10 mouse cellular contexts compared by ENCODE assay signal in the genomic region with DNA sequence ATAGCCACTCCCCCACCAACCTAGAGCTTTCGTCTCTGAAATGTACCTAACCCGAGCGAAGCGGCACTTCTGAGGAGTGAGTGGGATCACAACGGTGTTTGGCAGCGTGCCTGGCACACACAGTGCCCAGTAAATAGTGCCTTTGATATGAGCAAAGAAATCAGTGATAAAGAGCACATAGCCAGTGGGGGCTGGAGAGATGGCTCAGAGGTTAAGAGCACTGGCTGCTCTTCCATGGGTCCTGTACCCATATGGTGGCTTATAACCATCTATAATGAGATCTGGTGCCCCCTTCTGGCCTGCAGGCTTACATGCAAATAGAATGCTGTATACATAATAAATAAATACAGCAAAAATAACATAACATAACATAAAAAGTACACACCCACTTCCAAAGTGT. TPM values are rescaled to one million over a fixed set of nuclear protein-coding genes. Genes with fewer than 3 reads are reported as not detected.
DNase-seq lines count a peak whose midpoint lies in the region; ATAC-seq and TF ChIP-seq lines count a peak whose summit lies in the region.
"Had no signal": no experiment of that assay in that cellular context is flagged by ENCODE, and none has a peak within 500 bp of the region (broad histone marks: within the 10 kb centered on the region; RNA-seq: fewer than 3 reads in every experiment).

No protein-coding gene starts in this region.

- TF ChIP-seq CTCF in intestine, postnatal 0 days (IDR thresholded peaks at IDR 0.05; ENCODE audit: low read depth): peak; percentile 74
- TF ChIP-seq CTCF in CH12.LX (conservative IDR thresholded peaks at IDR 0.05 in 1 of 2, IDR thresholded peaks at IDR 0.05 in 1 of 2; ENCODE audit: low read depth in 2 of 2, low read length in 2 of 2): peak; percentile 24 to 69; a peak in 2 of 4 replicates

- H3K9ac ChIP-seq in intestine, postnatal 0 days (ENCODE audit: low read depth, low read length): no peak overlapping the region
- H3K9ac ChIP-seq in intestine, embryonic 15.5 days: no peak overlapping the region
- peak overlapping the region; percentile 29 for H3K9ac ChIP-seq in CH12.LX (ENCODE audit: insufficient read depth, low read depth)
- H3K9ac ChIP-seq: embryonic facial prominence, embryonic 13.5 days; limb, embryonic 13.5 days had no signal

- TF ChIP-seq POLR2A in CH12.LX (IDR thresholded peaks at IDR 0.05; ENCODE audit: low read depth, low read length): no peak

- WGBS in intestine, postnatal 0 days: 74% methylated on average over 6 of the region's 6 CpGs
- WGBS in intestine, embryonic 15.5 days: 73% methylated on average over 6 of the region's 6 CpGs

- 0 out of 2 replicates have a peak, but pooled peaks cover 9% of the 10 kb centered on the region for H3K27me3 ChIP-seq in intestine, postnatal 0 days (replicated peaks; ENCODE audit: control insufficient read depth, insufficient read depth, low read length)
- H3K27me3 ChIP-seq in intestine, embryonic 15.5 days (replicated peaks): no peaks in the 10 kb centered on the region; the same call in 1 of the 2 replicates
- H3K27me3 ChIP-seq in CH12.LX (replicated peaks): no peaks in the 10 kb centered on the region

- dilution Hi-C loops in CH12.LX (cut with MboI; ENCODE audit: extremely low pct_ligation_motif_present, extremely low pct_unique_long_range_greater_than_20kb, low sequenced_read_pairs): no loop called here

- no peaks in the 10 kb centered on the region for H3K9me3 ChIP-seq in intestine, postnatal 0 days (ENCODE audit: control insufficient read depth)
- H3K9me3 ChIP-seq in intestine, embryonic 15.5 days: no peaks in the 10 kb centered on the region
- peaks cover 51% of the 10 kb centered on the region for H3K9me3 ChIP-seq in CH12.LX (replicated peaks; ENCODE audit: low read length)
- H3K9me3 ChIP-seq: embryonic facial prominence, embryonic 13.5 days; limb, embryonic 13.5 days had no signal

- H3K4me2 ChIP-seq in intestine, postnatal 0 days (replicated peaks; ENCODE audit: low read depth): no peak overlapping the region
- no peak overlapping the region for H3K4me2 ChIP-seq in intestine, embryonic 15.5 days (replicated peaks)
- H3K4me2 ChIP-seq in CH12.LX (ENCODE audit: insufficient read depth, low read depth, poor library complexity, severe bottlenecking): peak overlapping the region; percentile 59; the same call in 1 of the 2 replicates

- no peak overlapping the region for H3K27ac ChIP-seq in intestine, postnatal 0 days (ENCODE audit: low read depth, low read length)
- no peak overlapping the region for H3K27ac ChIP-seq in intestine, embryonic 15.5 days
- peak overlapping the region; percentile 72 for H3K27ac ChIP-seq in CH12.LX (ENCODE audit: insufficient read depth, low read depth)
- H3K27ac ChIP-seq: embryonic facial prominence, embryonic 13.5 days; limb, embryonic 13.5 days had no signal

- no peaks in the 10 kb centered on the region for H3K4me1 ChIP-seq in intestine, postnatal 0 days (replicated peaks; ENCODE audit: control insufficient read depth, insufficient read depth, low read length)
- H3K4me1 ChIP-seq in intestine, embryonic 15.5 days (replicated peaks): peaks cover 9% of the 10 kb centered on the region
- peaks cover 0 to 9% of the 10 kb centered on the region in 2 experiments; a peak in 1 of 4 replicates for H3K4me1 ChIP-seq in CH12.LX (ENCODE audit: control insufficient read depth in 1 of 2, insufficient read depth in 2 of 2)

- peaks cover 14% of the 10 kb centered on the region for H3K79me2 ChIP-seq in CH12.LX (replicated peaks; ENCODE audit: control insufficient read depth, extremely low read depth, insufficient read depth, poor library complexity, severe bottlenecking)

- no peak for ATAC-seq in intestine, postnatal 0 days
- no peak for ATAC-seq in intestine, embryonic 15.5 days
- ATAC-seq in megakaryocyte progenitor cell, adult 5-6 weeks (replicated peaks; ENCODE audit: poor library complexity): peak; percentile 30

- no peak overlapping the region for H3K4me3 ChIP-seq in intestine, postnatal 0 days (ENCODE audit: low read depth, low read length)
- H3K4me3 ChIP-seq in intestine, embryonic 15.5 days (replicated peaks): no peak overlapping the region
- peak overlapping the region; percentile 14 to 34 (median 29) for H3K4me3 ChIP-seq in CH12.LX (replicated peaks in 1 of 3; ENCODE audit: low read depth in 2 of 3, low read length in 2 of 3, poor library complexity in 1 of 3)
- H3K4me3 ChIP-seq: embryonic facial prominence, embryonic 13.5 days; limb, embryonic 13.5 days had no signal

- no peaks in the 10 kb centered on the region for H3K36me3 ChIP-seq in intestine, postnatal 0 days (ENCODE audit: control insufficient read depth, insufficient read depth)
- no peaks in the 10 kb centered on the region for H3K36me3 ChIP-seq in intestine, embryonic 15.5 days
- no peaks in the 10 kb centered on the region for H3K36me3 ChIP-seq in CH12.LX (replicated peaks in 1 of 2; ENCODE audit: control insufficient read depth in 1 of 2, insufficient read depth in 1 of 2, low read length in 1 of 2)
- H3K36me3 ChIP-seq: embryonic facial prominence, embryonic 13.5 days; limb, embryonic 13.5 days had no signal

- TF ChIP-seq RAD21 in CH12.LX (IDR thresholded peaks at IDR 0.05; ENCODE audit: low read depth, low read length): peak; percentile 64

- in situ Hi-C loops in CH12.LX (cut with MboI; ENCODE audit: low pct_ligation_motif_present, low pct_unique_long_range_greater_than_20kb, low sequenced_read_pairs): loop anchor here (10.0 kb wide), 2 partner anchors 140 to 280 kb away; no protein-coding TSS in a partner anchor

- no peak for DNase-seq in CH12.LX (ENCODE audit: extremely low read depth)
- peak; percentile 46 for DNase-seq in adrenal gland, postnatal 25 days
- peak; percentile 50 for DNase-seq in heart, postnatal 4 days
- peak; percentile 79 for DNase-seq in thymus, postnatal 25 days
- DNase-seq in Muller cell, postnatal 12 days (ENCODE audit: inconsistent ontology term): no peak

- no peak for TF ChIP-seq EP300 in CH12.LX (IDR thresholded peaks at IDR 0.05; ENCODE audit: low read length)

TF ChIP-seq in CH12.LX, 34 proteins besides CTCF, POLR2A, EP300 and RAD21:
- peak; percentile 61 for TF ChIP-seq SMC3 (IDR thresholded peaks at IDR 0.05; ENCODE audit: low read depth, low read length)
- TF ChIP-seq IRF4 (IDR thresholded peaks at IDR 0.05; ENCODE audit: low read depth, low read length): no peak
TF ChIP-seq in CH12.LX: peak in this region for 1.

RNA-seq across cellular contexts. Expression of gene Arl4c, which starts 3.0 kb away (rescaled TPM):
- 2.3 and 2.6 TPM in 2 replicates for polyA plus RNA-seq in intestine, postnatal 0 days (2015; fragmentation: Nextera tagmentation; extraction: Ambion mirVana)
- polyA plus RNA-seq in intestine, embryonic 15.5 days (2015; fragmentation: Nextera tagmentation; extraction: Ambion mirVana): 5.7 and 5.9 TPM in 2 replicates
- total RNA-seq in CH12.LX (2012; rRNA removed) (32.2 and 33.9 TPM in 2 replicates), CH12.LX (2014; rRNA removed) (24.1 and 25.8 TPM in 2 replicates)
- 30.8 and 31.6 TPM in 2 replicates for polyA plus RNA-seq in CH12.LX (2012; ENCODE audit: insufficient read length, low read depth)
- total RNA-seq in adrenal gland, postnatal 25 days (2021): 11.0 and 12.0 TPM in 2 replicates
- total RNA-seq in heart, postnatal 4 days (2021): 10 to 100 TPM; 33.0 to 34.9 TPM
- 3.3 and 5.5 TPM in 2 replicates for total RNA-seq in megakaryocyte progenitor cell, adult 5-6 weeks (2015)
- total RNA-seq in megakaryocyte progenitor cell, adult 5-6 weeks (2017): 4.5 and 5.0 TPM in 2 replicates

Comparison
In these comparisons a context has a peak if more than half of its experiments do, and no peak if none do; other contexts are left out.
1. H3K4me3 ChIP-seq: peak in CH12.LX (3 of 3); none in intestine, postnatal 0 days (single experiment) and intestine, embryonic 15.5 days (single experiment).
2. DNase-seq: peak in adrenal gland, postnatal 25 days (single experiment), heart, postnatal 4 days (single experiment) and thymus, postnatal 25 days (single experiment); none in CH12.LX (single experiment) and Muller cell, postnatal 12 days (single experiment).